Mouse (Mus musculus): Measurements from ENCODE around the gene Ssmem1.

The Ssmem1 gene

GRCm38 (mm10) chr6:30525456-30526332 is 16.0 kb downstream of the Ssmem1 start:
- no peak for DNase-seq (ENCODE audit: low spot score in 2 of 2)

- no peak for DNase-seq (ENCODE audit: low spot score in 2 of 2)
Measured at GRCm38 (mm10) chr6:30526586-30527515, 17.2 kb downstream of the Ssmem1 start.

GRCm38 (mm10) chr6:30528800-30529199 is 19.2 kb downstream of the Ssmem1 start:
- DNase-seq (ENCODE audit: low spot score in 2 of 2) = peak in 1 of 2 experiments; percentile 56

- no peak for DNase-seq (ENCODE audit: low spot score in 2 of 2)
Measured at GRCm38 (mm10) chr6:30535340-30535739, 25.7 kb downstream of the Ssmem1 start.

GRCm38 (mm10) chr6:30538240-30538639 is 28.6 kb downstream of the Ssmem1 start:
- peak in 1 of 2 experiments; percentile 37 for DNase-seq (ENCODE audit: low spot score in 2 of 2)

- no peak for DNase-seq (ENCODE audit: low spot score in 2 of 2)
Measured at GRCm38 (mm10) chr6:30538800-30539199, 29.2 kb downstream of the Ssmem1 start.

- DNase-seq (ENCODE audit: low spot score in 2 of 2) = no peak
Measured at GRCm38 (mm10) chr6:30541009-30541799, 31.6 kb downstream of the Ssmem1 start, which contains the start of gene Cpa2. TSS of gene Cpa2 (plus strand) at chr6:30541582.

- DNase-seq (ENCODE audit: low spot score in 2 of 2) = no peak
Measured at GRCm38 (mm10) chr6:30542277-30542676, 32.6 kb downstream of the Ssmem1 start.

- DNase-seq (ENCODE audit: low spot score in 2 of 2) = no peak
Measured at GRCm38 (mm10) chr6:30543077-30543476, 33.4 kb downstream of the Ssmem1 start.

- no peak for DNase-seq (ENCODE audit: low spot score in 2 of 2)
Measured at GRCm38 (mm10) chr6:30543851-30544250, 34.2 kb downstream of the Ssmem1 start.

- peak in 1 of 2 experiments; percentile 65 for DNase-seq (ENCODE audit: low spot score in 2 of 2)
Measured at GRCm38 (mm10) chr6:30545689-30546088, 36.0 kb downstream of the Ssmem1 start.

GRCm38 (mm10) chr6:30546571-30547273 is 37.1 kb downstream of the Ssmem1 start:
- DNase-seq (ENCODE audit: low spot score in 2 of 2) = peak in 1 of 2 experiments; percentile 46

- DNase-seq (ENCODE audit: low spot score in 2 of 2) = no peak
Measured at GRCm38 (mm10) chr6:30547274-30547645, 37.6 kb downstream of the Ssmem1 start.

- no peak for DNase-seq (ENCODE audit: low spot score in 2 of 2)
Measured at GRCm38 (mm10) chr6:30547656-30548306, 38.1 kb downstream of the Ssmem1 start.

- peak in 1 of 2 experiments; percentile 39 for DNase-seq (ENCODE audit: low spot score in 2 of 2)
Measured at GRCm38 (mm10) chr6:30549231-30549761, 39.6 kb downstream of the Ssmem1 start.

- DNase-seq (ENCODE audit: low spot score in 2 of 2) = no peak
Measured at GRCm38 (mm10) chr6:30550496-30551192, 41.0 kb downstream of the Ssmem1 start.

- DNase-seq (ENCODE audit: low spot score in 2 of 2) = no peak
Measured at GRCm38 (mm10) chr6:30551193-30551515, 41.5 kb downstream of the Ssmem1 start.

GRCm38 (mm10) chr6:30551644-30552580 is 42.3 kb downstream of the Ssmem1 start:
- DNase-seq (ENCODE audit: low spot score in 2 of 2) = no peak

Measured in frontal cortex, postnatal 36 days (tissue).